Mouse (Mus musculus) C2C12 (cell line): ENCODE data around the gene Tgfa. TPM values are rescaled to one million over a fixed set of nuclear protein-coding genes. Genes with fewer than 3 reads are reported as not detected.
A peak's percentile ranks its signal among the peaks of the same experiment; 100 is the strongest.

Source experiments
- H3K27me3 ChIP-seq: one replicate; pipeline ENCODE4 v1.6.1; 2011; ENCODE audit not compliant: control insufficient read depth, insufficient read depth, insufficient read length
- H3K36me3 ChIP-seq: one replicate; pipeline ENCODE4 v1.6.1; 2011; ENCODE audit not compliant: control insufficient read depth, insufficient read depth
- H3K4me3 ChIP-seq: one replicate; pipeline ENCODE4 v1.5.1; 2011; ENCODE audit warnings: mild to moderate bottlenecking, control low read depth; ENCODE audit not compliant: poor library complexity, insufficient read depth, severe bottlenecking
- H3K79me2 ChIP-seq: one replicate; pipeline ENCODE4 v1.6.1; 2011; ENCODE audit not compliant: control insufficient read depth, insufficient read depth
- H3K79me3 ChIP-seq: one replicate; pipeline ENCODE4 v1.6.1; 2011; ENCODE audit warnings: low read depth, control low read depth
- H3ac ChIP-seq: one replicate; pipeline ENCODE3; 2011; ENCODE audit warnings: low read depth; ENCODE audit not compliant: control insufficient read depth, insufficient read length
- CEBPB ChIP-seq: IDR thresholded peaks from one replicate; pipeline ENCODE4 v1.6.1; 2011; ENCODE audit warnings: low read depth, mild to moderate bottlenecking, control low read depth, moderate library complexity
- CTCF ChIP-seq: IDR thresholded peaks from one replicate; pipeline ENCODE4 v1.5.1; 2011; ENCODE audit not compliant: control insufficient read depth, insufficient read depth, insufficient read length
- FOSL1 ChIP-seq: IDR thresholded peaks from one replicate; pipeline ENCODE4 v1.8.0; 2011; ENCODE audit warnings: mild to moderate bottlenecking, low read length; ENCODE audit not compliant: poor library complexity, insufficient read depth, severe bottlenecking
- MAX ChIP-seq: IDR thresholded peaks from one replicate; pipeline ENCODE4 v1.6.1; 2011; ENCODE audit warnings: mild to moderate bottlenecking, control low read depth
- MYOD1 ChIP-seq: IDR thresholded peaks from one replicate; pipeline ENCODE4 v1.6.1; 2011; ENCODE audit warnings: low read depth; ENCODE audit not compliant: control insufficient read depth, insufficient read length
- MYOG ChIP-seq: IDR thresholded peaks from one replicate; pipeline ENCODE4 v1.6.1; 2011; ENCODE audit not compliant: control insufficient read depth, insufficient read length; ENCODE audit errors: extremely low read depth
- USF1 ChIP-seq: IDR thresholded peaks from one replicate; pipeline ENCODE4 v1.6.1; 2011; ENCODE audit warnings: low read depth, mild to moderate bottlenecking, control low read depth, moderate library complexity
- polyA plus RNA-seq: library from polyadenylated mRNA; unstranded; fragments of >200 nt; fragmentation: generic; extraction: Trizol; gene quantifications from one replicate; pipeline ENCODE4 v1.2.1, GENCODE M21; 2012; ENCODE audit warnings: missing spikeins

The Tgfa gene
- polyA plus RNA-seq, 1 experiment: 0.54 TPM

- no peaks in the 10 kb centered on the region for H3K79me2 ChIP-seq
- H3K4me3 ChIP-seq: no peak overlapping the region
- no peaks in the 10 kb centered on the region for H3K27me3 ChIP-seq
- H3ac ChIP-seq: no peak overlapping the region
- TF ChIP-seq FOSL1 (no peak), MYOD1 (no peak), MYOG (no peak), MAX (no peak), CTCF (no peak), CEBPB (no peak), USF1 (no peak)
- H3K36me3 ChIP-seq: no peaks in the 10 kb centered on the region
- H3K79me3 ChIP-seq: no peaks in the 10 kb centered on the region
Measured at GRCm38 (mm10) chr6:86317066-86317465, 122.0 kb downstream of the Tgfa start.

DNA sequence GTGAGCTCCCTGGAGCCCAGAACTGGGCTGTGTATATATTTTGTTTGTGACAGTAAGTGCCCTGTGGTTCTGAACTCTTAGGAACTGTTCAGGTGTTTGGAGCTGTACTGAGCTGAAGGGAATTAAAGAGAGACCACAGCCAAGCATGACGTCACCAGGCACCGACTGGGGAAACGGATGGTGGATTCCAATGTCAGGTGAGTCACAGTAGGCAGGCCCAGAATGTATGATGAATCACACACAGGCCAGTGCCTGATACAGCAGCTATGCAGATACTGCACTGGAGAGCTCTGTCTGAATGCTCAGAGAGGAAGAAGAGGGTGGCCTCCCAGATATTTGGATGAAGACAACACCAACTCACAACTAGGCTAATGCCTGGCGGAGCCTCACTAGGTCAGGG is 123.8 kb downstream of the Tgfa start:
- no peaks in the 10 kb centered on the region for H3K36me3 ChIP-seq
- H3K4me3 ChIP-seq: no peak overlapping the region
- H3K27me3 ChIP-seq: no peaks in the 10 kb centered on the region
- no peak overlapping the region for H3ac ChIP-seq
- TF ChIP-seq USF1 (no peak), CEBPB (no peak), MYOD1 (peak; percentile 37), FOSL1 (peak; percentile 61)
- H3K79me3 ChIP-seq: no peaks in the 10 kb centered on the region
- no peaks in the 10 kb centered on the region for H3K79me2 ChIP-seq

DNA sequence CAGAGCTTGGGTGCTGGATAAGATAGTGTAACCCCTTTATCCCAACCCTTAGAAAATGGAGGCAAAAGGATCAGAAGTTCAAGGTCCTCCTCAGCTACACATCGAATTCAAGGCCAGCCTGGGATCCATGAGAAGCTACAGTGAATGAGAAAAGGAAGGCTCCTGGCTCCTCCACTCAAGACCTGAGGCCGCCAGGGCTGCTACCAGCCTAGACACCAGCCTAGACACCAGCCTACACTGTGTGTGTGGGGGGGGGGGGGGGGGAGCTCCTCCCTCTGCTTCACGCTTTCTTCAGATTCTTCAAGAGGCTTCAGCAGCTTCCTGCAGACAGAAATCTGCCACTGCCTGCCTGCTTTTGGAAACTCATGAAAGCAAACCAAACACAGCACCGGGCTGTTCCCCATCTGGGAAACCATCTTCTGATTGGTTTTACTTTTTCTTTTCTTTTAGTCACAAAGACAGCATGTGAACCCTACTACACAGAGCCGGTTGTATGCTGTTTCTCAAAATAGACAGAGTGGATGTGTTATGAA is 127.1 kb downstream of the Tgfa start:
- Histone ChIP-seq H3K27me3 (no peaks in the 10 kb centered on the region), H3K79me2 (no peaks in the 10 kb centered on the region), H3K4me3 (no peak overlapping the region), H3ac (no peak overlapping the region), H3K36me3 (no peaks in the 10 kb centered on the region), H3K79me3 (no peaks in the 10 kb centered on the region)
- TF ChIP-seq FOSL1: no peak
- no peak for TF ChIP-seq USF1
- TF ChIP-seq CTCF: no peak
- TF ChIP-seq MYOG: no peak
- TF ChIP-seq MAX: no peak
- TF ChIP-seq MYOD1: no peak
- no peak for TF ChIP-seq CEBPB

- no peaks in the 10 kb centered on the region for H3K79me2 ChIP-seq
- H3K4me3 ChIP-seq: no peak overlapping the region
- no peak for TF ChIP-seq USF1
- TF ChIP-seq CEBPB: no peak
- no peak for TF ChIP-seq MAX
- TF ChIP-seq CTCF: no peak
- TF ChIP-seq FOSL1: no peak
- no peak for TF ChIP-seq MYOD1
- TF ChIP-seq MYOG: no peak
- H3K27me3 ChIP-seq: no peaks in the 10 kb centered on the region
- H3ac ChIP-seq: no peak overlapping the region
- H3K36me3 ChIP-seq: no peaks in the 10 kb centered on the region
- H3K79me3 ChIP-seq: no peaks in the 10 kb centered on the region
Measured at GRCm38 (mm10) chr6:86322991-86323390, 128.0 kb downstream of the Tgfa start.

DNA sequence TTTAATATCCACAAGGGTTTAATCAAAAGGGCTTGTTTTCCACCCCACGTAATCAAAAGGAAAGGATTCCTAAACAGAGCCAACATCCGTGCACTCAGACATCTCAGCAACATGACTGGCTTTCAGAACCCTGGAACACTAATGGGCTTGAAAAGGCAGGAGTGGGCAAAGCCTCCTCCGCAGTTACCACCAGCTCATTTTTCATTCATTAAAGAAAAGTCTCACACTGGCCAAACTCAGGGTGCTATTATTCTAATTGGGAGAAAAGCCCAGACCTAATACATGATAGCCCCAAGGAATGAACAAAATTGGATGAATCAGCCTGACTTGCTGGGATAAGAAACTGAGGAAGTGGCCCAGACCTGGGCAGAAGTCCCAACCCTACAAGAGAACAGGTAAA is 129.4 kb downstream of the Tgfa start:
- Histone ChIP-seq H3K27me3 (no peaks in the 10 kb centered on the region), H3K79me2 (no peaks in the 10 kb centered on the region), H3ac (no peak overlapping the region), H3K4me3 (no peak overlapping the region), H3K36me3 (no peaks in the 10 kb centered on the region), H3K79me3 (no peaks in the 10 kb centered on the region)
- no peak for TF ChIP-seq CTCF
- TF ChIP-seq FOSL1: no peak
- TF ChIP-seq MAX: no peak
- TF ChIP-seq CEBPB: no peak
- no peak for TF ChIP-seq USF1
- no peak for TF ChIP-seq MYOD1
- TF ChIP-seq MYOG: no peak

Other genes with a start within 250 kb of the Tgfa start
- gene Dusp11, start 233.6 kb upstream of the Tgfa start, polyA plus RNA-seq: 14.5 TPM
- 0.05 TPM for gene Figla, start 179.1 kb upstream of the Tgfa start, polyA plus RNA-seq
- gene Add2, start 166.5 kb upstream of the Tgfa start, polyA plus RNA-seq: 6.7 TPM
- gene Fam136a, start 170.4 kb downstream of the Tgfa start, polyA plus RNA-seq: 32.0 TPM
- gene Snrpg, start 176.1 kb downstream of the Tgfa start, polyA plus RNA-seq: 354 TPM
- gene Pcyox1, start 201.9 kb downstream of the Tgfa start, polyA plus RNA-seq: 23.7 TPM
- 12.9 TPM for gene Tia1, start 209.0 kb downstream of the Tgfa start, polyA plus RNA-seq
- gene Gm44790, start 231.4 kb downstream of the Tgfa start, polyA plus RNA-seq: not detected
- 10.4 TPM for gene C87436, start 243.2 kb downstream of the Tgfa start, polyA plus RNA-seq